Mouse (Mus musculus): ENCODE measurements around the gene Spata17.

GRCm38 (mm10) chr1:187020011-187020410 lies 195.3 kb downstream of the Spata17 start:
- no peak for TF ChIP-seq CTCF (IDR thresholded peaks at IDR 0.05; ENCODE audit: borderline replicate concordance, insufficient read depth, low read length)
- no peak for TF ChIP-seq POLR2A (IDR thresholded peaks at IDR 0.05; ENCODE audit: low read depth, low read length)
